Mouse (Mus musculus) CH12.LX (cell line): ENCODE data around the gene Mgat4b.

Experiments used
- CHD2 ChIP-seq: IDR thresholded peaks from 2 replicates; pipeline ENCODE4 v1.6.1; 2011; ENCODE audit warnings: low read length, improper control_type of control experiment
- CTCF ChIP-seq, 2 experiments: IDR thresholded peaks in 1 of 2; conservative IDR thresholded peaks in 1 of 2; 2 replicates each; pipeline ENCODE4 v1.5.1; 2011 to 2012; ENCODE audit warnings: low read depth in 2 of 2, low read length in 2 of 2, improper control_type of control experiment in 1 of 2, inconsistent platforms in 1 of 2, mild to moderate bottlenecking in 1 of 2, moderate library complexity in 1 of 2
- GABPA ChIP-seq: IDR thresholded peaks from 2 replicates; pipeline ENCODE4 v1.6.1; 2012; ENCODE audit warnings: low read depth, low read length, improper control_type of control experiment, inconsistent platforms; ENCODE audit not compliant: insufficient replicate concordance
- HCFC1 ChIP-seq: IDR thresholded peaks from 2 replicates; pipeline ENCODE4 v1.6.1; 2012; ENCODE audit warnings: low read depth, mild to moderate bottlenecking, inconsistent platforms, low read length, improper control_type of control experiment
- JUND ChIP-seq: conservative IDR thresholded peaks from 2 replicates; pipeline ENCODE4 v1.6.1; 2011; ENCODE audit warnings: low read depth, low read length, improper control_type of control experiment
- MXI1 ChIP-seq: IDR thresholded peaks from 2 replicates; pipeline ENCODE4 v1.6.1; 2011; ENCODE audit warnings: mild to moderate bottlenecking, low read depth, low read length, improper control_type of control experiment
- POLR2A ChIP-seq: IDR thresholded peaks from 2 replicates; pipeline ENCODE4 v1.6.1; 2011; ENCODE audit warnings: low read depth, mild to moderate bottlenecking, improper control_type of control experiment, low read length
- POLR2AphosphoS2 ChIP-seq: IDR thresholded peaks from 2 replicates; pipeline ENCODE4 v1.6.1; 2011; ENCODE audit warnings: low read depth, low read length, improper control_type of control experiment
- RAD21 ChIP-seq: IDR thresholded peaks from 2 replicates; pipeline ENCODE4 v1.6.1; 2011; ENCODE audit warnings: low read depth, mild to moderate bottlenecking, low read length, improper control_type of control experiment, moderate library complexity
- SIN3A ChIP-seq: IDR thresholded peaks from 2 replicates; pipeline ENCODE4 v1.6.1; 2012; ENCODE audit warnings: low read length, improper control_type of control experiment, inconsistent platforms
- SMC3 ChIP-seq: IDR thresholded peaks from 2 replicates; pipeline ENCODE4 v1.6.1; 2011; ENCODE audit warnings: low read depth, low read length, improper control_type of control experiment
- ZC3H11A ChIP-seq: IDR thresholded peaks from 2 replicates; pipeline ENCODE4 v1.6.1; 2012; ENCODE audit warnings: low read depth, mild to moderate bottlenecking, inconsistent platforms, low read length, improper control_type of control experiment
- ZKSCAN1 ChIP-seq: IDR thresholded peaks from 2 replicates; pipeline ENCODE4 v1.6.1; 2012; ENCODE audit warnings: low read depth, inconsistent platforms, low read length, improper control_type of control experiment, borderline replicate concordance

DNA sequence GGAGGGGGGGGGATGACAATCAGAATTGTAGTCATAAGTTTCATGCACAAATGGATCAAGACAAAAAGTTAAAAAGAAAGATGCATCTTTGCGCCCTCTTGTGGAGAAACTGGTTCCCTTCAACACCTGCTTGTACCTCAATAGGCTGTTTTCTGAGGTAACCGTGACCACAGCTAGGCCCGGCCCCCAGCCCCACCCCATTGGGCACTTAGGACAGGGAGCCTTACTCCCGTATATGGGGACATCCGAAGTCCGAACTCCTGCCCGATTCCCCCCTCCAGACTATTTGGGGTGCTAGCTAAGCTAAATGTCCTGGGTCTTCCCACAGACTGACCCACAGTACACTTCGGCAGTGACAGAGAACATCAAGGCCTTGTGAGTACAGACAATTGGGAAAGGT, 20.7 kb downstream of the Mgat4b start:
- TF ChIP-seq GABPA (no peak), SMC3 (peak; percentile 90), CHD2 (no peak), JUND (0 out of 2 replicates have a peak, but pooled peaks have one; percentile 20), ZC3H11A (peak; percentile 50; the same call in 1 of the 2 replicates), POLR2A (no peak), POLR2AphosphoS2 (no peak), SIN3A (0 out of 2 replicates have a peak, but pooled peaks have one; percentile 72), HCFC1 (0 out of 2 replicates have a peak, but pooled peaks have one; percentile 10), RAD21 (peak; percentile 76), CTCF (conservative IDR thresholded peaks at IDR 0.05 in 1 of 2, IDR thresholded peaks at IDR 0.05 in 1 of 2; ENCODE audit: low read depth in 2 of 2, low read length in 2 of 2) (peak; percentile 59 to 86; a peak in 3 of 4 replicates), ZKSCAN1 (no peak), MXI1 (no peak)
